Comparison of ENCODE assay signal across 26 mouse cellular contexts in the genomic region with DNA sequence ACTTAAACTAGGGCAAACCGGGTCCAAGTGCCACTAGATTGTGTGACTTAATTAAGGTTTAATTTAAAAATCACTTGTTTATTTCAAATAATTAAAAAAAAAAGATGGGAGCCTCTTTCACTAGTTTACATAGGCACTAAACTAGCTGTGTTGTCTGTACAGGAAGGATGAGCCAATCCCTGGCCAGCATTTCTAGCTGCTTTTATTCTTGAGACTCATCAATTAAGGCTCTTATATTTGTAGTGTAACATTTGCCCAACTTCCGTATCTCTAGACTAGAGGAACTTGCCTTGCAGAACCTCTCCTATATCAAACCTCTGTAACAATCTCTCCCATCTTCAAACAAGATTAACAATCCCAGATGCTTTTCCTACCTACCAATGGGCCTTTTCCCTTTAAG. TPM values are rescaled to one million over a fixed set of nuclear protein-coding genes. Genes with fewer than 3 reads are reported as not detected.
DNase-seq lines count a peak whose midpoint lies in the region; ATAC-seq and TF ChIP-seq lines count a peak whose summit lies in the region.
"Had no signal": no experiment of that assay in that cellular context is flagged by ENCODE, and none has a peak within 500 bp of the region (broad histone marks: within the 10 kb centered on the region; RNA-seq: fewer than 3 reads in every experiment).

No protein-coding gene starts in this region.

- H3K4me3 ChIP-seq in hindbrain, embryonic 14.5 days (replicated peaks; ENCODE audit: low read length), result no peak overlapping the region
- H3K4me3 ChIP-seq in hindbrain, embryonic 13.5 days, result no peak overlapping the region
- no peak overlapping the region for H3K4me3 ChIP-seq in lung, postnatal 0 days (ENCODE audit: low read depth, low read length)
- no peak overlapping the region for H3K4me3 ChIP-seq in forebrain, embryonic 16.5 days (replicated peaks; ENCODE audit: low read length)
- H3K4me3 ChIP-seq in midbrain, embryonic 15.5 days, result no peak overlapping the region
- H3K4me3 ChIP-seq: embryonic facial prominence, embryonic 13.5 days; erythroblast, embryonic 14.5 days; heart, embryonic 12.5 days; hindbrain, embryonic 15.5 days; intestine, embryonic 15.5 days; limb, embryonic 12.5 days; liver, embryonic 12.5 days had no signal

- H3K27me3 ChIP-seq in hindbrain, embryonic 14.5 days (ENCODE audit: control insufficient read depth, insufficient read depth, low read length), result no peaks in the 10 kb centered on the region
- H3K27me3 ChIP-seq in hindbrain, embryonic 13.5 days, result no peaks in the 10 kb centered on the region
- H3K27me3 ChIP-seq in lung, postnatal 0 days (replicated peaks; ENCODE audit: insufficient read depth, low read length), result no peaks in the 10 kb centered on the region
- H3K27me3 ChIP-seq in forebrain, embryonic 16.5 days (replicated peaks; ENCODE audit: control insufficient read depth, insufficient read depth, low read length), result no peaks in the 10 kb centered on the region
- no peaks in the 10 kb centered on the region for H3K27me3 ChIP-seq in midbrain, embryonic 15.5 days (replicated peaks)
- H3K27me3 ChIP-seq: embryonic facial prominence, embryonic 13.5 days; heart, embryonic 12.5 days; hindbrain, embryonic 15.5 days; intestine, embryonic 15.5 days; limb, embryonic 12.5 days; liver, embryonic 12.5 days had no signal

- no peak overlapping the region for H3K4me2 ChIP-seq in hindbrain, embryonic 14.5 days (replicated peaks)
- H3K4me2 ChIP-seq in hindbrain, embryonic 13.5 days, result no peak overlapping the region
- 0 out of 2 replicates have a peak overlapping the region, but pooled peaks have one; percentile 3 for H3K4me2 ChIP-seq in lung, postnatal 0 days (replicated peaks; ENCODE audit: low read depth, low read length)
- no peak overlapping the region for H3K4me2 ChIP-seq in forebrain, embryonic 16.5 days (ENCODE audit: low read length)
- H3K4me2 ChIP-seq in midbrain, embryonic 15.5 days, result peak overlapping the region; percentile 21; the same call in 1 of the 2 replicates
- H3K4me2 ChIP-seq: embryonic facial prominence, embryonic 13.5 days; hindbrain, embryonic 15.5 days; limb, embryonic 12.5 days; liver, embryonic 12.5 days had no signal

- no peak for TF ChIP-seq CTCF in lung, postnatal 0 days (IDR thresholded peaks at IDR 0.05)

- no peak for TF ChIP-seq EP300 in lung, postnatal 0 days (IDR thresholded peaks at IDR 0.05)

- H3K9me3 ChIP-seq in hindbrain, embryonic 14.5 days (ENCODE audit: control insufficient read depth, low read length), result no peaks in the 10 kb centered on the region
- no peaks in the 10 kb centered on the region for H3K9me3 ChIP-seq in hindbrain, embryonic 13.5 days
- H3K9me3 ChIP-seq in lung, postnatal 0 days (ENCODE audit: low read length), result no peaks in the 10 kb centered on the region
- no peaks in the 10 kb centered on the region for H3K9me3 ChIP-seq in forebrain, embryonic 16.5 days (ENCODE audit: control insufficient read depth, low read length)
- no peaks in the 10 kb centered on the region for H3K9me3 ChIP-seq in midbrain, embryonic 15.5 days
- H3K9me3 ChIP-seq: embryonic facial prominence, embryonic 13.5 days; heart, embryonic 12.5 days; hindbrain, embryonic 15.5 days; intestine, embryonic 15.5 days; limb, embryonic 12.5 days; liver, embryonic 12.5 days had no signal

- ATAC-seq in hindbrain, embryonic 14.5 days (ENCODE audit: low FRiP score), result no peak
- no peak for ATAC-seq in hindbrain, embryonic 13.5 days (ENCODE audit: low FRiP score)
- ATAC-seq in lung, postnatal 0 days, result no peak
- 0 out of 2 replicates have a peak, but pooled peaks have one; percentile 27 for ATAC-seq in forebrain, embryonic 16.5 days
- ATAC-seq in midbrain, embryonic 15.5 days (replicated peaks), result peak; percentile 10; the same call in 1 of the 2 replicates
- ATAC-seq: intestine, embryonic 15.5 days; liver, embryonic 12.5 days had no signal

- no peak overlapping the region for H3K9ac ChIP-seq in hindbrain, embryonic 14.5 days
- no peak overlapping the region for H3K9ac ChIP-seq in hindbrain, embryonic 13.5 days
- no peak overlapping the region for H3K9ac ChIP-seq in lung, postnatal 0 days (replicated peaks; ENCODE audit: low read depth)
- no peak overlapping the region for H3K9ac ChIP-seq in forebrain, embryonic 16.5 days (replicated peaks; ENCODE audit: low read depth, low read length)
- H3K9ac ChIP-seq in midbrain, embryonic 15.5 days, result no peak overlapping the region
- H3K9ac ChIP-seq: embryonic facial prominence, embryonic 13.5 days; heart, embryonic 12.5 days; hindbrain, embryonic 15.5 days; intestine, embryonic 15.5 days; limb, embryonic 12.5 days; liver, embryonic 12.5 days; lung, embryonic 14.5 days had no signal

- H3K36me3 ChIP-seq in hindbrain, embryonic 14.5 days (replicated peaks; ENCODE audit: control insufficient read depth, insufficient read depth), result no peaks in the 10 kb centered on the region
- no peaks in the 10 kb centered on the region for H3K36me3 ChIP-seq in hindbrain, embryonic 13.5 days
- H3K36me3 ChIP-seq in lung, postnatal 0 days (ENCODE audit: insufficient read depth, low read length), result no peaks in the 10 kb centered on the region
- no peaks in the 10 kb centered on the region for H3K36me3 ChIP-seq in forebrain, embryonic 16.5 days (ENCODE audit: control insufficient read depth, insufficient read depth)
- H3K36me3 ChIP-seq in midbrain, embryonic 15.5 days (replicated peaks), result no peaks in the 10 kb centered on the region
- H3K36me3 ChIP-seq: embryonic facial prominence, embryonic 13.5 days; heart, embryonic 12.5 days; hindbrain, embryonic 15.5 days; intestine, embryonic 15.5 days; limb, embryonic 12.5 days; liver, embryonic 12.5 days had no signal

- H3K27ac ChIP-seq in hindbrain, embryonic 14.5 days, result peak overlapping the region; percentile 60
- no peak overlapping the region for H3K27ac ChIP-seq in hindbrain, embryonic 13.5 days
- H3K27ac ChIP-seq in lung, postnatal 0 days (ENCODE audit: low read length), result no peak overlapping the region
- H3K27ac ChIP-seq in forebrain, embryonic 16.5 days (ENCODE audit: low read length), result no peak overlapping the region
- H3K27ac ChIP-seq in midbrain, embryonic 15.5 days, result peak overlapping the region; percentile 62; the same call in 1 of the 2 replicates
- H3K27ac ChIP-seq: embryonic facial prominence, embryonic 13.5 days; hindbrain, embryonic 15.5 days; intestine, embryonic 15.5 days; limb, embryonic 12.5 days; liver, embryonic 12.5 days; macrophage had no signal

- peaks cover 15% of the 10 kb centered on the region for H3K4me1 ChIP-seq in hindbrain, embryonic 14.5 days (replicated peaks; ENCODE audit: control insufficient read depth, insufficient read depth, low read length)
- peaks cover 12% of the 10 kb centered on the region for H3K4me1 ChIP-seq in hindbrain, embryonic 13.5 days (replicated peaks)
- H3K4me1 ChIP-seq in lung, postnatal 0 days (ENCODE audit: insufficient read depth, low read depth, low read length), result peaks cover 4% of the 10 kb centered on the region; the same call in 1 of the 2 replicates
- H3K4me1 ChIP-seq in forebrain, embryonic 16.5 days (replicated peaks; ENCODE audit: control insufficient read depth, insufficient read depth, low read length), result peaks cover 13% of the 10 kb centered on the region
- H3K4me1 ChIP-seq in midbrain, embryonic 15.5 days, result peaks cover 8% of the 10 kb centered on the region
- H3K4me1 ChIP-seq: embryonic facial prominence, embryonic 13.5 days; limb, embryonic 12.5 days; liver, embryonic 12.5 days had no signal

- DNase-seq in hindbrain, embryonic 14.5 days (ENCODE audit: low spot score), result no peak
- no peak for DNase-seq in lung, postnatal 0 days (ENCODE audit: low spot score)
- DNase-seq in lung, postnatal 10 days, result no peak
- DNase-seq in frontal cortex, adult 2 months (ENCODE audit: extremely low spot score in 1 of 2, low spot score in 1 of 2), result no peak
- DNase-seq in T-cell, adult 2 months (ENCODE audit: low spot score), result no peak
- DNase-seq: adrenal gland, postnatal 10 days; cerebellum, adult 2 months; cerebellum, postnatal 25 days; embryo, embryonic 11 days; gastrocnemius, postnatal 10 days; kidney, adult 8-10 months; kidney, postnatal 10 days; right cerebral cortex, postnatal 25 days; spleen, adult 18-20 months had no signal

- WGBS in hindbrain, embryonic 14.5 days, result 49% methylated on average over 2 of the region's 2 CpGs
- 67% methylated on average over 2 of the region's 2 CpGs for WGBS in hindbrain, embryonic 13.5 days
- 36% methylated on average over 2 of the region's 2 CpGs for WGBS in lung, postnatal 0 days
- 29% methylated on average over 2 of the region's 2 CpGs for WGBS in forebrain, embryonic 16.5 days
- WGBS in midbrain, embryonic 15.5 days, result 61% methylated on average over 2 of the region's 2 CpGs

RNA-seq across cellular contexts. Expression of gene Tnr, which starts 47.3 kb away (rescaled TPM):
- polyA plus RNA-seq in hindbrain, embryonic 14.5 days (2014; fragmentation: Nextera tagmentation; extraction: Ambion mirVana), result 4.2 and 5.1 TPM in 2 replicates
- 2.7 and 3.0 TPM in 2 replicates for polyA plus RNA-seq in hindbrain, embryonic 13.5 days (2015; fragmentation: Nextera tagmentation; extraction: Ambion mirVana)
- not detected in 2 replicates for polyA plus RNA-seq in lung, postnatal 0 days (2015; fragmentation: Nextera tagmentation; extraction: Ambion mirVana)
- polyA plus RNA-seq in forebrain, embryonic 16.5 days (2015; fragmentation: Nextera tagmentation; extraction: Ambion mirVana), result 6.9 and 7.4 TPM in 2 replicates
- 6.0 and 6.6 TPM in 2 replicates for polyA plus RNA-seq in midbrain, embryonic 15.5 days (2015; fragmentation: Nextera tagmentation; extraction: Ambion mirVana)
- polyA plus RNA-seq in frontal cortex, adult 2 months (2012; rRNA removed), result 29.9 and 32.6 TPM in 2 replicates
- polyA plus RNA-seq: erythroblast, embryonic 14.5 days; heart, embryonic 12.5 days; limb, embryonic 12.5 days; lung, embryonic 14.5 days; macrophage had no signal

Comparison
In these comparisons a context has a peak if more than half of its experiments do, and no peak if none do; other contexts are left out.
1. H3K27ac ChIP-seq: peak in hindbrain, embryonic 14.5 days (single experiment) and midbrain, embryonic 15.5 days (single experiment); none in hindbrain, embryonic 13.5 days (single experiment), lung, postnatal 0 days (single experiment) and forebrain, embryonic 16.5 days (single experiment).
2. ATAC-seq: peak in forebrain, embryonic 16.5 days (single experiment) and midbrain, embryonic 15.5 days (single experiment); none in hindbrain, embryonic 14.5 days (single experiment), hindbrain, embryonic 13.5 days (single experiment) and lung, postnatal 0 days (single experiment).
3. H3K4me2 ChIP-seq: peak in lung, postnatal 0 days (single experiment) and midbrain, embryonic 15.5 days (single experiment); none in hindbrain, embryonic 14.5 days (single experiment), hindbrain, embryonic 13.5 days (single experiment) and forebrain, embryonic 16.5 days (single experiment).